Comparison of ENCODE assay signal across 10 mouse cellular contexts in genomic region chr4:88680362-88680761, GRCm38 (mm10). TPM values are rescaled to one million over a fixed set of nuclear protein-coding genes. Genes with fewer than 3 reads are reported as not detected.
DNase-seq lines count a peak whose midpoint lies in the region; ATAC-seq lines count a peak whose summit lies in the region.
"Had no signal": no experiment of that assay in that cellular context is flagged by ENCODE, and none has a peak within 500 bp of the region (broad histone marks: within the 10 kb centered on the region; RNA-seq: fewer than 3 reads in every experiment).

No protein-coding gene starts in this region.

- no peaks in the 10 kb centered on the region for H3K9me3 ChIP-seq in midbrain, embryonic 14.5 days (ENCODE audit: control insufficient read depth, low read length)
- H3K9me3 ChIP-seq in midbrain, embryonic 16.5 days (replicated peaks; ENCODE audit: control insufficient read depth, low read length, poor library complexity, severe bottlenecking): no peaks in the 10 kb centered on the region
- H3K9me3 ChIP-seq: lung, embryonic 15.5 days had no signal

- H3K4me1 ChIP-seq in midbrain, embryonic 14.5 days (ENCODE audit: control insufficient read depth, insufficient read depth, low read length): no peaks in the 10 kb centered on the region
- H3K4me1 ChIP-seq in midbrain, embryonic 16.5 days (ENCODE audit: control insufficient read depth, insufficient read depth, low read length): no peaks in the 10 kb centered on the region
- H3K4me1 ChIP-seq: lung, embryonic 15.5 days had no signal

- DNase-seq in heart, postnatal 4 days: peak; percentile 14
- no peak for DNase-seq in heart, adult 9 months (ENCODE audit: low spot score in 2 of 2)
- peak; percentile 66 for DNase-seq in midbrain, embryonic 14.5 days
- peak; percentile 53 for DNase-seq in adipocyte (ENCODE audit: low spot score)
- DNase-seq in ovary, postnatal 10 days (ENCODE audit: low spot score): no peak
- DNase-seq in heart, adult 8-10 months (ENCODE audit: low spot score): no peak

- H3K4me2 ChIP-seq in midbrain, embryonic 14.5 days (ENCODE audit: low read length): no peak overlapping the region
- H3K4me2 ChIP-seq in midbrain, embryonic 16.5 days (ENCODE audit: low read length): no peak overlapping the region
- H3K4me2 ChIP-seq: lung, embryonic 15.5 days had no signal

- no peak overlapping the region for H3K27ac ChIP-seq in midbrain, embryonic 14.5 days (replicated peaks; ENCODE audit: low read depth, low read length)
- no peak overlapping the region for H3K27ac ChIP-seq in midbrain, embryonic 16.5 days (ENCODE audit: low read length)
- H3K27ac ChIP-seq: lung, embryonic 15.5 days had no signal

- no peaks in the 10 kb centered on the region for H3K27me3 ChIP-seq in midbrain, embryonic 14.5 days (ENCODE audit: control insufficient read depth, insufficient read depth, low read length)
- H3K27me3 ChIP-seq in midbrain, embryonic 16.5 days (ENCODE audit: control insufficient read depth, insufficient read depth, low read depth, low read length): no peaks in the 10 kb centered on the region
- H3K27me3 ChIP-seq: lung, embryonic 15.5 days had no signal

- no peak overlapping the region for H3K9ac ChIP-seq in midbrain, embryonic 14.5 days (replicated peaks; ENCODE audit: low read length)
- H3K9ac ChIP-seq in midbrain, embryonic 16.5 days (ENCODE audit: low read depth, low read length): no peak overlapping the region
- H3K9ac ChIP-seq: lung, embryonic 15.5 days had no signal

- ATAC-seq in midbrain, embryonic 14.5 days (ENCODE audit: low FRiP score, low TSS enrichment): no peak
- ATAC-seq in midbrain, embryonic 16.5 days: no peak
- ATAC-seq in megakaryocyte progenitor cell, adult 5-6 weeks (replicated peaks; ENCODE audit: poor library complexity): peak; percentile 74

- 53% methylated on average over 8 of the region's 8 CpGs for WGBS in midbrain, embryonic 14.5 days
- 53% methylated on average over 8 of the region's 8 CpGs for WGBS in midbrain, embryonic 16.5 days

- H3K4me3 ChIP-seq in midbrain, embryonic 14.5 days (replicated peaks; ENCODE audit: low read depth, low read length): no peak overlapping the region
- H3K4me3 ChIP-seq in midbrain, embryonic 16.5 days (ENCODE audit: low read depth, low read length): no peak overlapping the region
- H3K4me3 ChIP-seq: lung, embryonic 15.5 days had no signal

- H3K36me3 ChIP-seq in midbrain, embryonic 14.5 days (ENCODE audit: control insufficient read depth, insufficient read depth, low read length): no peaks in the 10 kb centered on the region
- H3K36me3 ChIP-seq in midbrain, embryonic 16.5 days (ENCODE audit: control insufficient read depth, insufficient read depth, low read length): no peaks in the 10 kb centered on the region
- H3K36me3 ChIP-seq: lung, embryonic 15.5 days had no signal

RNA-seq across cellular contexts. Expression of gene Ifna2, which starts 3.4 kb away (rescaled TPM):
- total RNA-seq in heart, postnatal 4 days (2021): not detected
- polyA plus RNA-seq in midbrain, embryonic 14.5 days (2014; fragmentation: Nextera tagmentation; extraction: Ambion mirVana): not detected in 2 replicates
- polyA plus RNA-seq in midbrain, embryonic 16.5 days (2015; fragmentation: Nextera tagmentation; extraction: Ambion mirVana): not detected in 2 replicates
- total RNA-seq in megakaryocyte progenitor cell, adult 5-6 weeks (2015): not detected in 2 replicates
- total RNA-seq in megakaryocyte progenitor cell, adult 5-6 weeks (2017): not detected in 2 replicates
- not detected for total RNA-seq in heart, adult 8-10 months (2022)
- polyA plus RNA-seq: heart, embryonic 14.5 days; lung, embryonic 15.5 days had no signal

RNA-seq across cellular contexts. Expression of gene Ifna16, which starts 3.6 kb away (rescaled TPM):
- not detected for total RNA-seq in heart, postnatal 4 days (2021)
- not detected in 2 replicates for polyA plus RNA-seq in midbrain, embryonic 14.5 days (2014; fragmentation: Nextera tagmentation; extraction: Ambion mirVana)
- polyA plus RNA-seq in midbrain, embryonic 16.5 days (2015; fragmentation: Nextera tagmentation; extraction: Ambion mirVana): not detected in 2 replicates
- not detected in 2 replicates for total RNA-seq in megakaryocyte progenitor cell, adult 5-6 weeks (2015)
- not detected in 2 replicates for total RNA-seq in megakaryocyte progenitor cell, adult 5-6 weeks (2017)
- total RNA-seq in heart, adult 8-10 months (2022): not detected
- polyA plus RNA-seq: heart, embryonic 14.5 days; lung, embryonic 15.5 days had no signal

RNA-seq across cellular contexts. Expression of gene Ifnab, which starts 10.8 kb away (rescaled TPM):
- total RNA-seq in heart, postnatal 4 days (2021): not detected
- polyA plus RNA-seq in midbrain, embryonic 14.5 days (2014; fragmentation: Nextera tagmentation; extraction: Ambion mirVana): not detected in 2 replicates
- polyA plus RNA-seq in midbrain, embryonic 16.5 days (2015; fragmentation: Nextera tagmentation; extraction: Ambion mirVana): not detected in 2 replicates
- total RNA-seq in megakaryocyte progenitor cell, adult 5-6 weeks (2015): not detected in 2 replicates
- total RNA-seq in megakaryocyte progenitor cell, adult 5-6 weeks (2017): not detected in 2 replicates
- total RNA-seq in heart, adult 8-10 months (2022): not detected
- polyA plus RNA-seq: heart, embryonic 14.5 days; lung, embryonic 15.5 days had no signal

RNA-seq across cellular contexts. Expression of gene Ifna13, which starts 36.1 kb away (rescaled TPM):
- not detected for total RNA-seq in heart, postnatal 4 days (2021)
- not detected in 2 replicates for polyA plus RNA-seq in midbrain, embryonic 14.5 days (2014; fragmentation: Nextera tagmentation; extraction: Ambion mirVana)
- polyA plus RNA-seq in midbrain, embryonic 16.5 days (2015; fragmentation: Nextera tagmentation; extraction: Ambion mirVana): not detected in 2 replicates
- not detected in 2 replicates for total RNA-seq in megakaryocyte progenitor cell, adult 5-6 weeks (2015)
- total RNA-seq in megakaryocyte progenitor cell, adult 5-6 weeks (2017): 0.20 and 0.29 TPM in 2 replicates
- total RNA-seq in heart, adult 8-10 months (2022): not detected
- polyA plus RNA-seq: heart, embryonic 14.5 days; lung, embryonic 15.5 days had no signal

RNA-seq across cellular contexts. Expression of gene Gm26566, which starts 41.2 kb away (rescaled TPM):
- under 1 TPM; 0.36 to 0.52 TPM for total RNA-seq in heart, postnatal 4 days (2021)
- polyA plus RNA-seq in midbrain, embryonic 14.5 days (2014; fragmentation: Nextera tagmentation; extraction: Ambion mirVana): 1.8 and 2.2 TPM in 2 replicates
- polyA plus RNA-seq in midbrain, embryonic 16.5 days (2015; fragmentation: Nextera tagmentation; extraction: Ambion mirVana): 1.3 and 1.7 TPM in 2 replicates
- total RNA-seq in megakaryocyte progenitor cell, adult 5-6 weeks (2015): 0.56 TPM in 1 of 2 replicates, not detected in the other
- total RNA-seq in megakaryocyte progenitor cell, adult 5-6 weeks (2017): 1.2 and 1.5 TPM in 2 replicates
- total RNA-seq in heart, adult 8-10 months (2022): under 1 TPM; 0.41 to 0.87 (median 0.64) TPM

Comparison
In these comparisons a context has a peak if more than half of its experiments do, and no peak if none do; other contexts are left out.
1. DNase-seq: peak in heart, postnatal 4 days (single experiment), midbrain, embryonic 14.5 days (single experiment) and adipocyte (single experiment); none in heart, adult 9 months (0 of 2), ovary, postnatal 10 days (single experiment) and heart, adult 8-10 months (single experiment).